Mouse (Mus musculus) thymus, postnatal 25 days (tissue): ENCODE results near the gene Pygl.
A peak's percentile ranks its signal among the peaks of the same experiment; 100 is the strongest.
"Not testable (repeated sequence)": the region's sequence is repeated elsewhere in the genome, so short reads cannot be mapped to it uniquely, and the experiment has no call there.

Experiments
- DNase-seq: peaks from one replicate; pipeline ENCODE4 v3.0.0; 2022

The Pygl gene

DNA sequence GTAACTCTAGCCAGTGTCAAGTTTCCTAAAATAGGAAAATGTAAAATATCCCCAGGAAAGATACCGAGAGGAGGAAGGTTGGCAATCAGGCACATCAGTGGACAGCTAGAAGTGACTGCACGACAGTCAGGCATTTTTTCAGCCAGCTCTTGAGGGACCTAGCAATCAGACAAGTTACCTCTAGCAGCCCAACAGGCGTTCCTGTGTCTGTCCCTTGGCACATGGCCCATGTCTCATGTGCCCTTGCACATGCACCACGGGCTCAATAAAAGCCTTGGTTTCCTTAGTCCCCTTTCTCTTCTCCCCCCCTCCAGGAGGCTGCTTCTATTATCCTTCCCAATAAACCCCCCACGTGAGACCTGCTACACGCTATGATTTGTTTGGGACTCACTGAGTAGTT, 75.1 kb downstream of the Pygl start:
- no peak for DNase-seq

DNA sequence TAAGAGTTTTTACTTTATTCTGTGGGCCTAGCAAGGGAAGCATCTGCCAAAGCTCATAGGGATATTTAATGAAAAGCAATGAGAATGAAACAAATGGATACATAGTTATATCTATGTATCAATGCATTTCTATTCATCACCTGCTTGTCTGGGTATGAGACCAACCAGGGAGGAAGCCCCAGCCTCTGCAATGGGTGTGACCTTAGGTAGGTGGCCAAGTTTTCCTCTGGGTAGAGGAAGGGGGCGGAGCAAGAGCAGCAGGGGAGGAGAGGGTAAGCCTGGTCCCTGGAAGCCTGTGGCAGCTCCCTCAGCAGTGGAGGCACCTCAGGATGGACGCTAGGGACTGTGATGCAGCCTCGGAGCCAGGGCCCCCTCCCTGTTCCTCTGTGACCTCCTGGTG, 77.4 kb downstream of the Pygl start, which contains the start of gene Abhd12b:
Gene Abhd12b (plus strand): TSS at position 301 of the 400 bp plus-strand sequence.
- no peak for DNase-seq

DNA sequence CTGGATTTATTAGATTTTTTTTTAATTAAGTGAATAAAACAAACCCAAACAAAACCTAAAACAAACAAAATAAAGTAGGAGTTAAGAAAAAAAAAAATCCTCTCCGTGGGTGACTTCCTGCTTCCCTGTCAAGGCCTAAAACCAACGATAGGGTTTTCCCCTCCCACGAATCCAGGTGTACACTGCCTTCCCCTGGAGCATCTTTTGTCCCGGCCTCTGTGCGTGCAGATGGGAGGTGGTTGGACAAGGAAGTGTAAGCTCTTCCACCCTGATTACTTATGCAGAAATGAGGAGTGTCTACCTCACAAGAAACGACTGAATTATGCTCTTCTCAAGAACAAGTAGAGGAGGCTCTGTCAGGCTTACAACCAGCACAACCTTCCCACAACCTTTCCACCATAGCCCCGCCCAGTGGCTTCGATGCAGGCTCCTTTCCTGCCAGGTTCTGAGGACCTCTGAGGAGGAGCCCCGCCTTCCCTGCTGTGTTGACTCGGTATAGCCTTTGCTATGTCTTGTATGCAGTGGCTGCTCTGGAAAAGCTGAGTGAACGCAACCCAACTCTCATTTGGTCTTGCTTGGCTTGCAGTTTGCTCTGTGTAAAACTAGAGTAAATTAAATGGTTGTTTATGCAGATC, 82.5 kb downstream of the Pygl start:
- peak; percentile 65 for DNase-seq

DNA sequence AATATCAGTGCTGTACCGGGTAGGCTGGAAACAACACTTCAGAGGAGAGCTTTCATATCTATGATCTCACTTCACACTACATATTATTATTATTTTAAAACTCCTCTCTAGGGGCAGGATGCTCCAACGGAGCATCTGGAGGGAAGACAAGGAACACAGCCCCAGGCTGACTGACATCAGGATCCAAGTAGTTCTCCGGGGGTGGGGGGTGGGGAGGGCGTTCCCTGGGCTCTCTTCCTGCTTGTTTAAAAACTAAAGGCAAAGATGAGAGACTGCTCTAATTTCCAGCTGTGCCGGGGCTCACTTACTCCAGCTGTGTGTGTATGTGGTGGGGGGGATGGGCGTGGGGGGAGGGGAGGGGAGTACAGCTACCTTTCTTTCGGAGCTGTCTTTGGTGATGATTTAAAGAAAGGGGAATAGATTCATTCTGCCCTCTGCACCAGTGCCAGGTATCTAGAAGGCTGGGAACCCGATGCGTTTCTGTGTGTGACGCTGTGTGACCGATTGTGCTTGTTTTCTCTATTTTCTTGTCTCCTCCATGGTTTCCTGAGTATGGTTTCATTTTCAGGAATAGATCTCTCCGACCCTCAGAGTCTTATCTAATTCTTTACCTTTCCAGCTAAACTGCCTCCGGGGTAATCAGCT, 83.2 kb downstream of the Pygl start:
- peak; percentile 14 for DNase-seq

DNA sequence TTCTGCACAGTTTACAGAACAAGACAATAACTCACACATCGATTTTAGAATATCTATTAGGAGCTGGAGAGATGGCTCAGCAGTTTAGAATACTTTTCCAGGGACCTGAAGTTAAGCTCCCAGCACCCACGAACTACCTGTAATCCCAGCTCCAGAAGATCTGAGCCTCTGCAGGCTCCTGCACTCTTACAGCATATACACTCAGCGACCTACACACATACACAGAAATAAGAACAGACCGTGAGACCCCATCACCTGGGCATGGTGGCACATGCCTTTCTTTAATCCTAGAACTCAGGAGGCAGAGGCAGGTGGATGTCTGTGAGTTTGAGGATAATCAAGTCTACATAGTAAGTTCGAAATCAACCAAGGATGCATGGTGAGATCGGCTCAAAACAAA, 85.7 kb downstream of the Pygl start:
- no peak for DNase-seq

DNA sequence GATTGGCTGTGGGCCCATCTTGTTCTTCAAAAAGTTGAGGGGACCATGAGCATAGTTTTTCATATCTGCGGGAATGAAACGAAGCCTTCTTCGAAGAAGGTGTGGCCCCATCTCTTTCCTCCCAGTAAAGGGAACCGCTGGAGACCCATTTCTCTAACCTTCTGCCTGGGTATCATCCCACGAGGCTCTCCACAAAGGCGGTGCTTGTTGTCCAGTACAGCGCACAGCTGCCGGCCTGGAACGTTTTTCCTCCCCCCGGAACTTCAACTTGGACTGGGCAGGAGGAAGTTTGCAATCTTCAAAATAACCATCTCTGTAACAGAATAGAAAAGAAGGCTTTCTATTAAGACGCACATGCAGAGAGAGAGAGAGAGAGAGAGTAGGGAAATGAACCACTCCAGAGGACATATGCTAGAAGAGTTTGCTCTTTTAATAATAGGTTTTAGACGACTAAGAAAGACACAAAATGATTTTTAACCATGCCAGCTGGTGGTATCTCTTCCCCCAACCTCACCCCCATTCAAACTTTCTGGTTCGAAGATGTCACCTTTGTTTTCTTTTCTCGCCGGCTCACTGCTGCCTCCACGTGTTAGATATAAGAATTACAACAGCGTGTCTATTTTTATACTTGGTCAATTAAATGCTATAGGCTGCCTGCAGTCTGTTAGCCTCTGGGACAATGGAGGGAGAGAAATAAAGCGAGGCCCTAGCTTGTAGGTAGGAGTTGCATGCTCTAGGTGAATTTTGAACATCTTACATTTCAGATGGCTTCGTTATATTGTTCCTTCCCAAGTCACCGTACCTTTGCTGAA, 86.4 kb downstream of the Pygl start:
- peak; percentile 76 for DNase-seq

DNA sequence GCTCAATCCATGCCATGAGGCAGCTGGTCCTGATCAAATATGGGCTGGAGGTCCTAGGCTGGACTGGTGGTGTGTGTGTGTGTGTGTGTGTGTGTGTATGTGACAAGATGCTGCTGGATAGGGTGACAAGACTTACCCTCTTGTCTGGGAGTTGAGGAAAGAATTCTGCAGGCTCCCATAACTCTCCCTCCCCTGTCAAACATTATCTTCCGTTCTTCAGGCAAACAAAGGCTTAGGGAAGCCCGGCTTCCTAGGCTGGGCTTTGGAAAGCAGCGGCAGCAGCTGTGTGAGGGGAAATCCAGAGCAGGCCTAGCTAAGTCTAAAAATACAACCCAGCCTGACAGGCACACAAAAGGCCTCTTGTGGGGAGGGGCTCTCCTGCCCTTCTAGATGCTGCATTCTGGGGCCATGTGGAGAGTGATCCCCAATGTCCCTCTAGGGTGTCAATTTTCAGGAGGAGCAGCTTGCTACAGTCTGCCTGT, 87.1 kb downstream of the Pygl start:
- not testable (repeated sequence) for DNase-seq

DNA sequence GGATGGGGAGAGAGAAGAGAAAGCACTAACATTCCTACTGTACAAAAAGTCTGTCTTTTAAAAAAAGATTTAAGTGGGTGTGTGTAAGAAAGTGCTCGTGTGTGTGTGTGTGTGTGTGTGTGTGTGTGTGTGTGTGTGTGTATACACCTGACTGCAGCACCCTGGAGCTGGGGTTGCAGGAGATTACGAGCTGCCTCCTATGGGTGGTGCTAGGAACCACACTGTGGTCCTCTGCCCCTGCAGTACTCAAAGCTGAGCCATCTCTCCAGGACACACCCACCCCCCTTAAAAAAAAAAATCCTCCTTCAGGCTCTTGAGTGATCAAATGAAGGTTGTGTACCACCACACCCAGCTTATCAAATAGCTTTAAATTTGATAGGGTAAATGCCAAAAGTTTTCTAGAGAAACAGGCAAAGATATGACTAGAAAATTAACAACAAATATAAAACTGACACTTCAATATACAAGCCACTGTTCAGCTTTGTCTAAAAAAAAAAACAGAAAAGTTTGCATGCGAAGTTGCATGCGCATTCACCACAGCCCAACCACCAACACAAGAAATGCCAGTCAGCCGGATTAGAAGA, 90.2 kb downstream of the Pygl start:
- DNase-seq = no peak
